Mouse (Mus musculus) G1E (cell line): Measurements from ENCODE around the gene Dnttip2. TPM values are rescaled to one million over a fixed set of nuclear protein-coding genes. Genes with fewer than 3 reads are reported as not detected.

Source experiments
- ATAC-seq: 2 replicates; pipeline ENCODE4 v1.8.0; 2016; ENCODE audit warnings: mild to moderate bottlenecking; ENCODE audit not compliant: insufficient number of reproducible peaks, poor library complexity, low FRiP score, severe bottlenecking; ENCODE audit errors: extremely low read depth
- DNase-seq: peaks from one replicate; pipeline ENCODE4 v3.0.0; 2012; ENCODE audit warnings: low spot score
- H3K27me3 ChIP-seq: 2 replicates; pipeline ENCODE4 v1.6.1; 2012; ENCODE audit warnings: mild to moderate bottlenecking, low read length, inconsistent platforms; ENCODE audit not compliant: insufficient read depth
- H3K36me3 ChIP-seq: replicated peaks from 2 replicates; pipeline ENCODE3; 2012; ENCODE audit warnings: mild to moderate bottlenecking, inconsistent platforms
- H3K4me1 ChIP-seq: 2 replicates; pipeline ENCODE4 v1.6.1; 2012; ENCODE audit warnings: low read depth, low read length, inconsistent platforms, mixed read lengths; ENCODE audit not compliant: insufficient read depth
- H3K4me3 ChIP-seq: 2 replicates; pipeline ENCODE4 v1.5.1; 2012; ENCODE audit warnings: low read depth, mild to moderate bottlenecking, inconsistent platforms, low read length, moderate library complexity, mixed read lengths
- H3K9me3 ChIP-seq: replicated peaks from 2 replicates; pipeline ENCODE4 v1.6.1; 2012; ENCODE audit warnings: inconsistent platforms
- CTCF ChIP-seq: IDR thresholded peaks from 2 replicates; pipeline ENCODE4 v1.5.1; 2012; ENCODE audit warnings: low read depth, low read length, inconsistent platforms, mixed read lengths
- GATA1 ChIP-seq: IDR thresholded peaks from 2 replicates; pipeline ENCODE4 v1.6.1; 2012; ENCODE audit warnings: borderline replicate concordance, low read length, inconsistent platforms, mixed read lengths
- GATA2 ChIP-seq: IDR thresholded peaks from 2 replicates; pipeline ENCODE4 v1.6.1; 2012; ENCODE audit warnings: low read depth, low read length, inconsistent platforms, borderline replicate concordance
- POLR2AphosphoS5 ChIP-seq: IDR thresholded peaks from 2 replicates; pipeline ENCODE4 v1.6.1; 2012; ENCODE audit warnings: low read depth, low read length, inconsistent platforms; ENCODE audit not compliant: insufficient replicate concordance
- TAL1 ChIP-seq: conservative IDR thresholded peaks from 2 replicates; pipeline ENCODE4 v1.6.1; 2012; ENCODE audit warnings: low read depth, low read length, inconsistent platforms, mixed read lengths
- polyA plus RNA-seq: library from polyadenylated mRNA; stranded (reverse); fragments of >175 nt; gene quantifications from 2 replicates; pipeline ENCODE4 v1.2.3, GENCODE M21; 2012
- total RNA-seq, 2 experiments: library from RNA; stranded (forward) in 1 of 2; stranded (reverse) in 1 of 2; fragments of 200-1000 nt in 1 of 2; fragments of >200 nt in 1 of 2; fragmentation: Nextera tagmentation in 1 of 2; gene quantifications; 2 replicates each; pipeline ENCODE4 v1.2.3; 2014 to 2017

The Dnttip2 gene
- total and polyA plus RNA-seq, 3 experiments = 16.7 to 158 (median 138) TPM

DNA sequence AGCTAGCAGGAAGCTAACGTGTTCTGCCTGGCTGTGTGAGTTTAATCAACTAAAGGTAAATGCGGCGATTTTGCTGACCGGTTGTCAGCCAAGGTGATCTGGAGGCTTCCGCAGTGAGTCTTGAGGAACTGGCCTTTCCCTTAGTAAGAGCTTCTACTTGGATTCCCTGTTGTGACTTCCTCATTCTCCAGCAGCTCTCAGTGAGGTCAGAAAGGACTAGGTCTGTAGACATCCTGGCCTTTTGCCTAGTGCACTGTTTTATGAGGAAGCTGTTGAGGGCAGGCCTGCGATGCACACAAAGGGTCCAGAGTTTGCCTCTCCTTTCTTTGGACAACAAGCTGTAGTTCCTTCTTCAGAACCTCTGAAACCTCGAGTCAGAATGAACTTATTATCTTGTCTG lies 16.5 kb downstream of the Dnttip2 start:
- H3K9me3 ChIP-seq = no peaks in the 10 kb centered on the region
- no peak for ATAC-seq
- no peak for TF ChIP-seq TAL1
- no peak for TF ChIP-seq GATA2
- no peak for TF ChIP-seq POLR2AphosphoS5
- no peak for TF ChIP-seq CTCF
- TF ChIP-seq GATA1 = no peak
- DNase-seq = no peak
- peaks cover 7% of the 10 kb centered on the region for H3K27me3 ChIP-seq
- no peak overlapping the region for H3K4me3 ChIP-seq
- H3K36me3 ChIP-seq = peaks cover 4% of the 10 kb centered on the region
- H3K4me1 ChIP-seq = peaks cover 28% of the 10 kb centered on the region

DNA sequence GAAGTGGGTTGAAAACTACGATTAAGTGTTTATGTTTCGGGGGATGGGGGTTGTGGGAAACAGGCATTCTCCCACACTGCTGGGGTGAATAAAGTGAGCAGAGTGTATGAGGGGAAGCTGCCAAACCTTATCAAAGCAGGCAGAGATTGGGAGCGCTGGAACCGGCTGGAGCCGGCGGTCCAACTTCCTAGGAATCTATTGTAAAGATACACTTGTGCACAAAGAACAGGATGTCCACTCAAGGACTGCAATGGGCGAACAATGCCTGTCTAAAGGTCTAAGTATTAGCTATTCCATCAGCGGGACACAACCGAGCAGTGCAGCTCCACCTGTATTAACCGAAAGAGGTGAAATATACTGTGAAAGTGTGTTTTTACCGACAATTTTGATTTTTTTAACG lies 17.6 kb downstream of the Dnttip2 start:
- Histone ChIP-seq H3K9me3 (no peaks in the 10 kb centered on the region), H3K4me1 (peaks cover 28% of the 10 kb centered on the region), H3K27me3 (peaks cover 10% of the 10 kb centered on the region), H3K4me3 (no peak overlapping the region), H3K36me3 (no peaks in the 10 kb centered on the region)
- ATAC-seq (no peak), DNase-seq (no peak)
- no peak for TF ChIP-seq GATA1
- TF ChIP-seq GATA2 = no peak
- no peak for TF ChIP-seq POLR2AphosphoS5
- no peak for TF ChIP-seq TAL1
- no peak for TF ChIP-seq CTCF

DNA sequence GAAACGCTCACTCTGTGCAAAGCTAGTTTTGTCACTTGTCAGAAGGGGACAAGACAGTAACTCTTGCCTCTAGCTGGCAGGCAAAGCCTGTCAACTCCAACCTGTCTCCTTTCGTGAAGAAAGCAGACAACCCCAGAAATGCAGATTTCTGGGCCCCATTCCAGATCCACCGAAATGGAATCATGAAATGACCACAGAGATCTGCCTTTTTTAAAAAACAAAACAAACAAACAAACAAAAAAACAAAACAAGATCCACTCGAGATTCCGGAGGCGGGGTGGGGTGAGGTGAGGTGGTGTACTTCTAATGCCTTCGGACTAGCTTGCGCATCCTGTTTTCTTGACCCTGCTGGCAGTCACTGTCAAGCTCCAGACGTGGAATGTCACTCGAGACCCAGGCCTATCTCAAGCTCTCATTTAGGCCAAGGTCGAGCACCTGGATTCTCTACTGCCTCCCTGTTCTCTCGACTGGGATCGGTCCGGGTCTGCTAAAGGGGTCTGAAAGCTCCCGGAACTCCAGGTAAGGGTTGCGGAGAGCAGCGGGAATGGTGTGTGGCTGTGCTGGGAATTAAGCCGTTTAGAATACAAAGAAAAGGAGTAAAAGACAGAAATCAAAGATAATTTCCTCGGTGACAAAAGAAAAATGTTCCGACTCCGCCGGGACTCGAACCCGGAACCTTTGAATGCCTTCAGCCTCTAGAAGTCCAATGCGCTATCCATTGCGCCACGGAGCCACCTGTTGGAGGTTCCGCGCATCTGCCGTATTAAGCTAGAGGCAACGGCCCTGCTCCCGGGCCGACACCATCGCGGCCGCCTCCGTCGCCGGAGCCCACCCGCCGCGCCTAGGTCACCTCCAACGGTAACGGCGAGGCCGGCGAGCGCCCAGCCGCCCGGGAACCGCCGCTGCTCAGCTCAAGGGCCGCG lies 18.4 kb downstream of the Dnttip2 start:
- no peak for DNase-seq
- Histone ChIP-seq H3K4me3 (peak overlapping the region; percentile 82), H3K9me3 (no peaks in the 10 kb centered on the region), H3K36me3 (no peaks in the 10 kb centered on the region), H3K4me1 (peaks cover 31% of the 10 kb centered on the region), H3K27me3 (peaks cover 12% of the 10 kb centered on the region)
- TF ChIP-seq CTCF = no peak
- no peak for TF ChIP-seq POLR2AphosphoS5
- no peak for TF ChIP-seq GATA2
- TF ChIP-seq TAL1 = no peak
- no peak for TF ChIP-seq GATA1
- peak; percentile 59 for ATAC-seq

- peak overlapping the region; percentile 82 for H3K4me3 ChIP-seq
- no peak for ATAC-seq
- peaks cover 15% of the 10 kb centered on the region for H3K27me3 ChIP-seq
- H3K36me3 ChIP-seq = no peaks in the 10 kb centered on the region
- TF ChIP-seq CTCF (no peak), GATA1 (no peak), TAL1 (no peak), POLR2AphosphoS5 (no peak), GATA2 (no peak)
- H3K4me1 ChIP-seq = peaks cover 31% of the 10 kb centered on the region
- no peaks in the 10 kb centered on the region for H3K9me3 ChIP-seq
- peak; percentile 70 for DNase-seq
Observed at GRCm38 (mm10) chr3:122293223-122293953, 19.2 kb downstream of the Dnttip2 start.

DNA sequence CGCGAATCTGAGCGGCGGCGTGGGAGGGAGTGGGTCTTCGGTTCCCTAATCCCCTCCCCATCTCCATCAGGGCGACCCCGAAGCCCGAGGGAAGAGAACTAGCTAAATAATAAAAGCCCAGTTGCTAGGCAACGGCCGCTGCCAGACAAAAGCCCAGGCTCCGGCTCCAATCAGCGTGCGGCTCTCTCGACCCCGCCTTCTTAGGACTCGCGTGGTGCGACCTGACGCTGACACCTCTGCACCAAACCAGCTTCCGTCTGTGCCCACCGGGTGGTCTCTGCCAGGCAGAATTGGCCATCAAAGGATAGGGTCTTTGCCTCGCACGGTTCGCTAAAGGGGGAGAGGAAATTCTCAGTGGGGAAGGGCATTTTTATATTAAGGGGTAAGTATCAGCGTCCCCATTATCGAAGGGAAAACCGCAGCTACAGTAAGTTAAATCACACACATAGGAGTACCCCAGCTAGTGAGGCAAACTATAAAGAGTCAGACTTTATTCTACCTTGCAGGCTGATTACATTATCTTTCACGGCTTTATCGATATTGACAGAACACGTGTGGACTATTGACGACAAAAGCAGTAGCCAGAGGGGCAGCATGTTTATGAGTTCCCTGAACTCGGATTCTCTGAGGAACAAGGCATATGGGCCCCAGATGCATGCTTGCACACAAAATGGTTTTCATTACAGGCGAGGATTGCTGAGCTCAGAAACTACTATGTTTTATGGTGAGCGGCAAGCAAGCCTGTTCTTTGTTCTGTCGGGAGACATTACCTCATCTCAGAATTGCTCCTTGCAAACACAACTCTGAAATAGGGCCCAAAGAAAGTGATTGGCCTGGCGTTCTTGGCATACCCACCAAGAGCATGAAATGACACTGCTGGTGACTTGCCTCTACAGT lies 20.0 kb downstream of the Dnttip2 start, which contains the start of gene Bcar3:
Gene Bcar3 (plus strand): TSS at position 183 of the 897 bp plus-strand sequence.
- Histone ChIP-seq H3K27me3 (peaks cover 16% of the 10 kb centered on the region), H3K4me1 (peaks cover 28% of the 10 kb centered on the region)
- ATAC-seq = peak; percentile 76

More for the DNA sequence above, 20.0 kb downstream of the Dnttip2 start, which contains the start of gene Bcar3:
- DNase-seq = peak; percentile 85
- Histone ChIP-seq H3K4me3 (peak within 1 kb of the TSS; percentile 82), H3K9me3 (no peaks in the 10 kb centered on the region), H3K36me3 (no peaks in the 10 kb centered on the region)
- no peak for TF ChIP-seq TAL1
- TF ChIP-seq GATA2 = no peak
- TF ChIP-seq GATA1 = no peak
- TF ChIP-seq POLR2AphosphoS5 = no peak
